ENCODE assay signal across 7 mouse cellular contexts in genomic region chr14:123239945-123240344, GRCm38 (mm10).
DNase-seq lines count a peak whose midpoint lies in the region; TF ChIP-seq lines count a peak whose summit lies in the region.

No protein-coding gene starts in this region.

- peak; percentile 86 for TF ChIP-seq CTCF in layer of hippocampus, adult 2 months (conservative IDR thresholded peaks at IDR 0.05)

- DNase-seq in layer of hippocampus, adult 2 months (ENCODE audit: low spot score in 2 of 2), result peak; percentile 51 to 62
- no peak for DNase-seq in layer of hippocampus, postnatal 25 days (ENCODE audit: extremely low spot score in 1 of 2, low spot score in 1 of 2)
- DNase-seq in brain, adult 2 months (ENCODE audit: low read depth, low spot score), result peak; percentile 74
- DNase-seq in embryo, embryonic 10.5 days (ENCODE audit: low spot score), result peak; percentile 69
- DNase-seq in layer of hippocampus, postnatal 10 days (ENCODE audit: low spot score in 2 of 2), result peak; percentile 27 to 42
- peak; percentile 68 for DNase-seq in retina, embryonic 14.5 days (ENCODE audit: low spot score)
- no peak for DNase-seq in T-cell, adult 2 months (ENCODE audit: low spot score)

- H3K4me3 ChIP-seq in layer of hippocampus, adult 2 months, result no peak overlapping the region

- no peak overlapping the region for H3K27ac ChIP-seq in layer of hippocampus, adult 2 months

Comparison
In these comparisons a context has a peak if more than half of its experiments do, and no peak if none do; other contexts are left out.
1. DNase-seq: peak in layer of hippocampus, adult 2 months (2 of 2), brain, adult 2 months (single experiment), embryo, embryonic 10.5 days (single experiment), layer of hippocampus, postnatal 10 days (2 of 2) and retina, embryonic 14.5 days (single experiment); none in layer of hippocampus, postnatal 25 days (0 of 2) and T-cell, adult 2 months (single experiment).